ENCODE assay signal across 8 mouse cellular contexts in the genomic region with DNA sequence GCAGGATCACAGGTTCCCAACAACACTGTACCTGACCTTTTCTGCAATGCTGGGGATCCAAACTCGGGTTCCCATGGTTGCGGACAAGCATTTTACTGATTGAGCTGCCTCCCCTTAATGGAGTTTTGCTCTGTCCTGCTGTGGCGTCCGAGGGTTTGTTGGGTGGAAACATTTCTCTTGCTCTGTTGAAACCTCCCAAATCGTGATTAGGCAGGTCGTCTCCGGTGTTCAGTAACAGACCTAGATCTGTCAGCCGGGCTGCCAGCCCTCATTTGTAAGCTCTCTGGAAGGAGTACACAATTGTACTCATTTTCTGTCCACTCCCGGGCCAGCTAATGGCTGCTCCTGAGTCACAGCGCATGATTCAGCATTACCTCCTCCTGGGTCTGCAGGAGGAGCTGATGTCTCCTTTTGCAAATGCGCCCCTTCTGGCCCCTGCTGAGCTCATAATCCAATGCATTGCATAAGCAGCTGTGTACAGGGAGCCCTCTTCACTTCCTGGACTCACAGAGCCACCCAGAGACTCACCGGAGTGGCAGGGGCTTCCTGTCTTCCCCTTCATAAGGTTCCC. TPM values are rescaled to one million over a fixed set of nuclear protein-coding genes. Genes with fewer than 3 reads are reported as not detected.
A peak's percentile ranks its signal among the peaks of the same experiment; 100 is the strongest.
DNase-seq lines count a peak whose midpoint lies in the region.

No protein-coding gene starts in this region.

- peak overlapping the region; percentile 29 for H3K27ac ChIP-seq in macrophage

- peak; percentile 38 for DNase-seq in kidney, postnatal 10 days
- no peak for DNase-seq in kidney, adult 18-20 months
- peak; percentile 83 for DNase-seq in adrenal gland, postnatal 36 days
- DNase-seq in frontal cortex, postnatal 14 days (ENCODE audit: low spot score in 2 of 2): peak; percentile 19 to 22
- peak; percentile 28 to 38 for DNase-seq in layer of hippocampus, adult 18-20 months (ENCODE audit: low spot score in 2 of 2)
- peak; percentile 48 for DNase-seq in right cerebral cortex, postnatal 14 days
- DNase-seq in spleen, adult 12 weeks (ENCODE audit: low spot score): no peak

- H3K36me3 ChIP-seq in macrophage (ENCODE audit: inconsistent target): no peaks in the 10 kb centered on the region

- H3K79me2 ChIP-seq in macrophage (ENCODE audit: inconsistent target): no peaks in the 10 kb centered on the region

- WGBS in macrophage (ENCODE audit: missing documents): 49% methylated on average over 12 of the region's 12 CpGs

- H3K4me3 ChIP-seq in macrophage (ENCODE audit: inconsistent target): no peak overlapping the region

RNA-seq across cellular contexts. Expression of a gene that starts 49.8 kb away (rescaled TPM):
- total RNA-seq in adrenal gland, postnatal 36 days (2021): 10 to 100 TPM; 53.1 to 63.7 TPM
- total RNA-seq in layer of hippocampus, adult 18-20 months (2021): 10 to 100 TPM; 62.3 to 68.6 TPM
- total RNA-seq in macrophage (2018; cell fraction: chromatin; rRNA removed): 100 to 1,000 TPM in 6 of 26 experiments, 10 to 100 TPM in 20; 35.9 to 288 (median 61.1) TPM
- total RNA-seq in macrophage (2018; cell fraction: cytosol; rRNA removed): 10 to 100 TPM in 16 of 26 experiments, 1 to 10 TPM in 10; 7.6 to 27.7 (median 12.0) TPM
- total RNA-seq in macrophage (2018; cell fraction: nucleus; rRNA removed): 100 to 1,000 TPM in 1 of 26 experiments, 10 to 100 TPM in 25; 16.0 to 103 (median 36.0) TPM
- polyA plus RNA-seq in macrophage (2018): 7.2 to 21.6 TPM (median 7.7 TPM) in 3 replicates

RNA-seq across cellular contexts. Expression of a gene that starts 50.2 kb away (rescaled TPM):
- 1 to 10 TPM; 3.3 to 4.2 TPM for total RNA-seq in adrenal gland, postnatal 36 days (2021)
- 1 to 10 TPM; 4.9 to 5.6 TPM for total RNA-seq in layer of hippocampus, adult 18-20 months (2021)
- total RNA-seq in macrophage (2018; cell fraction: chromatin; rRNA removed): 1 to 10 TPM in 17 of 26 experiments, under 1 TPM in 7, not detected in 2; 0.20 to 6.5 (median 1.8) TPM
- 1 to 10 TPM in 21 of 26 experiments, under 1 TPM in 5; 0.37 to 3.2 (median 1.4) TPM for total RNA-seq in macrophage (2018; cell fraction: cytosol; rRNA removed)
- 1 to 10 TPM in 20 of 26 experiments, under 1 TPM in 5, not detected in 1; 0.61 to 7.5 (median 2.4) TPM for total RNA-seq in macrophage (2018; cell fraction: nucleus; rRNA removed)
- polyA plus RNA-seq in macrophage (2018): 0.91 to 1.3 TPM (median 1.1 TPM) in 3 replicates

Comparison
In these comparisons a context has a peak if more than half of its experiments do, and no peak if none do; other contexts are left out.
1. DNase-seq: peak in kidney, postnatal 10 days (single experiment), adrenal gland, postnatal 36 days (2 of 2), frontal cortex, postnatal 14 days (2 of 2), layer of hippocampus, adult 18-20 months (2 of 2) and right cerebral cortex, postnatal 14 days (single experiment); none in kidney, adult 18-20 months (single experiment) and spleen, adult 12 weeks (single experiment).